Mouse (Mus musculus): ENCODE data around the gene Morn3. TPM values are rescaled to one million over a fixed set of nuclear protein-coding genes. Genes with fewer than 3 reads are reported as not detected.

Gene Morn3
- total RNA-seq (2023): not detected

GRCm38 (mm10) chr5:123046916-123047315, at the start of gene Morn3:
Gene Morn3, minus strand, starts transcription at chr5:123047016.

DNA sequence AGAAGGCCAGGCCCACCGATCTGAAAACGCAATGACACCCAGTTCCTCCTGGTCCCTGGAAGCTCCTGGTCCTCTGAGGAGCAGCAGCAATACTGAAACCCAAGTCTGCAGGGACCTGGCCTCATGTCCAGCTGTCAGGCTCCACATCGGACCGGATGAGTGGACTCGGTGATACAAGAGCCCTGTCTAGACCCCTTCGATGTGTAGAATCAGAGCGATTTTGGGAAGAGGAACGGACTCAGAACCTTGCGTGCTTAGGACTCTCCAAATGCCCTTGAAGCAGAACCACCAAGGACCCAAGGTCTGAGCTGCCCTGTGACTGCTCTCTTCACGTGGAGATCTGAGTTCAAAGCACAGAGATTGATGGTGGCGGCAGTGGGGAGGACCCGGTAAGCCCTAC, 21.3 kb upstream of the Morn3 start, which contains the start of gene Tmem120b:
Tmem120b (plus strand) TSS at position 301 of the 400 bp plus-strand sequence.

DNA sequence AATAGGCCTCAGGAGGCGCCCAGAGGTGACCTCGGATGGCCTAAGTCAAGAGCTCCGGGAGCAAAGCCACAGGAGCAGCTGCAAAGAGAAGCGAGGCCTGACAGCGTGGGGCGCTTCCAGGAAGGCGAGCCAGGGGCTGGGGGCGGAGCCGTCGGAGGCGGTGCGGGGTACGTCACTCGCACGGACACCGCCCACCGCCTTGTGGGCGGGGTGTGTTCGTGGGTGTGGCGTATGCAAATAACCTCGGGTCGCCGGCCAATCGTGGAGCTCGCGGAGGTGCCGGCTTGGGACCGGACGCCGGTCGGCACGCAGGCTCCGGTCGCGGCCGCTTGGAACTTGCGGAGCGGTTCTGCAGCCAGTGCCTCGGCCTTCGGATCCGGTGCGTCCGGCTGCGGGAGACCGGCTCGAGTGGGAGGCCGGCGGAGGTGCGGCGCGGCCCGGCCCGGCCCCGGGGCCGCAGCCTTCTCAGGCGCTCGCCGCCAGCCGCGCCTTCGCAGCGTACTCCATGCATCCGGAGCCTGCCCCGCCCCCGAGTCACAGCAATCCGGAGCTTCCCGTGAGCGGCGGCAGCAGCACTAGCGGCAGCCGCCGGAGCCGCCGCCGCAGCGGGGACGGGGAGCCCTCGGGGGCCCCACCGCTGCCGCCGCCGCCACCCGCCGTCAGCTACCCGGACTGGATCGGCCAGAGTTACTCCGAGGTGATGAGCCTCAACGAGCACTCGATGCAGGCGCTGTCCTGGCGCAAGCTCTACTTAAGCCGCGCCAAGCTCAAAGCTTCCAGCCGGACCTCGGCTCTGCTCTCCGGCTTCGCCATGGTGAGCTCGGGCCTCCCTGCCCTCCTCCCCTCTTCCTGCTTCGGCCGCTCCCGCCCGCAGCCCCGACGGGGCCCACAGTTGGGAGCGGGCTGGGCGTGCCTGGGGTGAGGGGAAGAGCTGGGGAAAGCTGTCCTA, 31.8 kb downstream of the Morn3 start, which contains the start of gene Orai1:
Orai1 (plus strand) TSS at position 322 of the 949 bp plus-strand sequence.

GRCm38 (mm10) chr5:122989551-122990330, 57.1 kb downstream of the Morn3 start, which contains the start of gene Kdm2b:
Gene Kdm2b, minus strand, starts transcription at chr5:122989823.

Other genes with a start within 250 kb of the Morn3 start
- gene Anapc5, start 225.7 kb downstream of the Morn3 start, total RNA-seq (2023): 100 to 1,000 TPM; 220 to 236 TPM
- 10 to 100 TPM; 32.6 to 35.1 TPM for gene Rnf34, start 197.0 kb downstream of the Morn3 start, total RNA-seq (2023)
- gene Kdm2b, start 57.2 kb downstream of the Morn3 start, total RNA-seq (2023): 10 to 100 TPM; 66.6 to 71.2 TPM
- gene Orai1, start 31.9 kb downstream of the Morn3 start, total RNA-seq (2023): 10 to 100 TPM; 38.4 to 44.8 TPM
- 1 to 10 TPM; 5.9 to 8.0 TPM for gene Tmem120b, start 21.4 kb upstream of the Morn3 start, total RNA-seq (2023)
- 100 to 1,000 TPM in 1 of 2 experiments, 10 to 100 TPM in 1; 95.6 to 115 TPM for gene Rhof, start 85.7 kb upstream of the Morn3 start, total RNA-seq (2023)
- gene Setd1b, start 95.2 kb upstream of the Morn3 start, total RNA-seq (2023): 10 to 100 TPM; 83.5 to 88.8 TPM
- 10 to 100 TPM; 25.8 to 28.0 TPM for gene Psmd9, start 122.4 kb upstream of the Morn3 start, total RNA-seq (2023)
- gene Hpd, start 135.7 kb upstream of the Morn3 start, total RNA-seq (2023): not detected
- gene Wdr66, start 205.1 kb upstream of the Morn3 start, total RNA-seq (2023): 1 to 10 TPM; 2.4 to 2.5 TPM

All from B cell, adult 67 days (primary cell).